Mouse (Mus musculus) thymus, postnatal 0 days (tissue): ENCODE data around the gene Robo3. TPM values are rescaled to one million over a fixed set of nuclear protein-coding genes. Genes with fewer than 3 reads are reported as not detected.
A peak's percentile ranks its signal among the peaks of the same experiment; 100 is the strongest.

Experiments
- DNase-seq: peaks from one replicate; pipeline ENCODE4 v3.0.0-alpha.2; 2015; ENCODE audit warnings: low spot score
- polyA plus RNA-seq: library from polyadenylated mRNA; unstranded; fragments of >200 nt; fragmentation: Nextera tagmentation; extraction: Ambion mirVana; gene quantifications from 2 replicates; pipeline ENCODE4 v1.2.1, GENCODE M21; 2015

Gene Robo3
- 0.14 and 0.23 TPM in 2 replicates for polyA plus RNA-seq

DNA sequence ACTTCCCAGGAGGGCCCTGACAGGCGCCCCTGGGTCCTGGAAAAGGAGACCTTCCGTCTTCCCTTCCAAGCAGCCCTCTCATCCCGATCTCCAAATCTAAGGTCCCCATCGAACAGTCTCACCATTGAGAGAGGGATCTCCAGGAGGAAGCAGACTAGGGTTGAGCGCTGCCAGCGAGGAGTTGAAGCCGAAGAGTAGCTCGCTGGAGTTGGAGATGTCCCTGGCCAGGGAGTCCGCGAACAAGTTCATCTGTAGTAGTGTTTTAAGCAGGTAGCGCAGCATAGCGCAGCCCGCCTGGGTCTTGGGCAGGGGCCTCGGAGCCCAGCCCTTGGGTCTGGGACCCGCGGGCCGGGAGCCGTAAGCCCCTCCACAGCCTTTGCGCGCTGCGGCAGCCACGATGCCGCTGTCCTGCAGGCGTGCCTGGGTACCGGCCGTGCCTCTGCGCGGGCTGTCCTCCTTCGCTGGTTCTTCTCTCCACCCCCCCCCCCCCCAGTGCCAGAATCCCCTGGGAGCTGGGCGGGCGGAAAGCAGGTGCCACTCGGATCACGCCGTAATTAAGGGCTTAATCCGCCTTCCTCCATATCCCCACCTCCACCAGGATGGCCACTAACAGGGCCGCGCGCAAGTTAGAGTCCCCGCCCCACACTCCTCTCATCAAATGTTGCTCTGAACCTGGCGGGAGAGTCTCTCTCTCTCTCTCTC, at the start of gene Robo3:
Gene Robo3, minus strand, starts transcription at position 527 of the 702 bp plus-strand sequence.
- DNase-seq: no peak

- no peak for DNase-seq
Observed at GRCm38 (mm10) chr9:37474923-37475322, 41.9 kb upstream of the Robo3 start.

DNA sequence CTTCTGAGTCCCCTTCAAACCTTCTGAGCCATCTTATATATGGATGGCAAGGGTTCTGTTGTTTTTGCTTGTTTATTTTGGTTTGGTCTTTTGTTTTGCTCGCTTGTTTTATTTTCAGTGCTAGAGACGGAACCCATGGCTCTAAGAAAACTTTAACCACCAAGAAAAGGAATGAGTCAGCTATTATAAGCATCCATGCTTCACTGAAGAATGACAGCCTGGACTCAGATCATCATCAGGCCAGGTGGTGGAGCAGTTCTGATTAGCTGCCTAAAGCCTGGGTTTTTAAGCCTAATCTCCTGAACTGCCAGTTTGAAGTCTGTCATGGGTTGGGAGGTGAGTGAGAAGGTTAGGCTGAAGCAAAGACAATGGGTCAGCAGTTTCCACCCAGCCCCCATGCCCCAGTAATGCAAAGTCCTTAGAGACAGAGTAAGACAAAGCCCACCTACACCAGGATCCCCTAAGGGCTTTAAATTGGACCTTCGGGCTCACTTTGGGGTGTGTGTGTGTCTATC, 40.6 kb upstream of the Robo3 start:
- DNase-seq: no peak

- peak; percentile 53 for DNase-seq
Observed at GRCm38 (mm10) chr9:37462764-37463163, 29.7 kb upstream of the Robo3 start.

- no peak for DNase-seq
Observed at GRCm38 (mm10) chr9:37461571-37461970, 28.5 kb upstream of the Robo3 start.

DNA sequence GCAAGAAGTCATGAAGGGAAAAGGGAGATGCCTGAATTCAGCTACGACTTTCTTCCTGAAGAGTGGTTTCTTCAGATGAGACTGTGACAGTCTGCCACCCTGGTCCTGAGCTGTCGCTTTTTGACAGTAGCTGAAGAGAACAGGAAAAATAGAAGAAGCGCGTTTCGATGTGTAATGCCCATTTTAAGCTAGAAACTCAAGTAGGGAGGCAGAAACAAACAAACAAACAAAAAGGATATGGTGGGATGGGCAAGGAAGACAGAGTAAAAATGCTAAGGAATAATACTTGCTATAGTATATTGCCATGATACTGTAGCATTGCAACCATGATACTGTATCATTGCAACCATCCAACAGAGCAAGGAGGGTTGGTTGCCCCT, 27.9 kb upstream of the Robo3 start:
- no peak for DNase-seq

DNA sequence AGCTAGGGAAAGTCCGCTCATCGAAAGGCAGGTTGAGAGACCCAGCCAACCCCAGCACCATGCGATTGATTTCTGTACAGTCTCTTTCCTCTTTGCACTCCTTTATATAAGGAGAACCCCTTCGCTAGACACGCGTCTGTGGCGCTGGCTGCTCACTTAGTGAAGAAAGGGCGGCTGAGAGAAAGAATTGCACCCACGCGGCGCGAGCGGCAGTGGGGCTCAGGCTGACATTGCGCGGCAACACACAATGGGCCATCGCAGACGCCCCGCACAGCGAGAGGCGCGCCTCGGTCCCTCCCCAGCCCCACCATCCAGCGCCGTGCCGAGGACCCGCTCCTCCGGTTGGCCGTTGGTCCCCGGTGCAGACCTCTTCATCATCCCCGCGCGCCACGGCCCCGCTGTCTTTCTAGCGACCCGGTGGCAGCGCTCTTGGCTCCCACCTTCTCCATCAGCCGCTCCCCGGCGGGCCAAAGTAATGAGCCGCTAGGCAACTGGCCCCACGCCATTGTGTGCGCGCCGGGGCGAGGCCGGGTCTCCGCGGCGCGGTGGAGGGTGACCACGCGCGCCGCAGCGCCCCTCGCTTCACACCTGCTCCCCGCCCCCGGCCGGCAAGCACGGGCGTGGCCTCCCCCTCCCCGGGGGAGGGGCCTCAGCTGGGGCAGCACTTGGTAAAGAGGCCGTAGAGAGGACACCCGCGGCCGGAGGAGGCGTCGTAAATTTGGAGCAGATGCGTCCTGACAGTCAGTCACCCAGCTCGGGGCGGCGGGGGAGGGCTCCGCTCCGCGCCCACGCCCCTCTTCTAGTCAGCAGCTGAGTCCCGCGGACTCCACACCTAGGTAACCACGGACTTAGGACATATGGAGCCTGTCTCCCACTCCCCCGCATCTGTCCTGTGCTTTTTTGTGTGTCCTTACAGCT, 27.3 kb upstream of the Robo3 start:
- no peak for DNase-seq

DNA sequence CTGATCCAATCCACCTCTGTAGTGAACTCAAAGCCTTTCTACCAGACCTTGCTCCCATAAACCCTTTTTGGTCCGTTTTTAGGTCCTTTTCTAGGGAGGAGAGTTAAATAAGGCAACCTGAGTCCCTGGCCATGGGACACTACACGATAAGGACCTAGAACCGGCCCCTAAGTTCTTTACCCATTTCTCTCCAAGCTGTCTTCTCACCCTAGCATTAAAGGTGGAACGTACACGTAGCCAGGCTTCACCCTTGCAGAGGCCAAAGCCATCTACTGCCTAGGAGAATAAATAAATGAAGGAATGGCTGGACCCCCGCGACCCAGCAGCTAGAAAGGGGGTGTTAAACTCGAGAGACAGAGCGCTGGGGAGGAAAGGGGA, 26.6 kb upstream of the Robo3 start:
- no peak for DNase-seq

DNA sequence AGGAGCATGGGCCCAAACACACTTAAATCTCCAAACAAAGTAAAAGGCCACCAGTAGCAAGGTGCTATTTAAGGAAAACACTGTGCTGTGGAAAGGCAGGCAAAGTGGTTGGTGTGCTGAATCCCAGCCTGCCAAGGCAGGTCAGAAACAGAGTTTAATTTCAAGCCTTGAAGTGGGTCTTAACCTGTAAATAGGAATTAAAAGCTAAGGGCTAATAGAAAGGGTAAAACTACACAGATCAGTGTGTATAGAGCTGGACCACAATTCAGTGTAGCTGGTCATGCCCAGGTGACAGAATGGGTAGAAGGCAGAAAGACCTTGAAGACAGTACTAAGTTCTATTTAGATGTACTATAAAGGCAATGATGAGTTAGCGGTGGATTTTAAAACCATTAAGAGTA, 24.1 kb upstream of the Robo3 start:
- no peak for DNase-seq

DNA sequence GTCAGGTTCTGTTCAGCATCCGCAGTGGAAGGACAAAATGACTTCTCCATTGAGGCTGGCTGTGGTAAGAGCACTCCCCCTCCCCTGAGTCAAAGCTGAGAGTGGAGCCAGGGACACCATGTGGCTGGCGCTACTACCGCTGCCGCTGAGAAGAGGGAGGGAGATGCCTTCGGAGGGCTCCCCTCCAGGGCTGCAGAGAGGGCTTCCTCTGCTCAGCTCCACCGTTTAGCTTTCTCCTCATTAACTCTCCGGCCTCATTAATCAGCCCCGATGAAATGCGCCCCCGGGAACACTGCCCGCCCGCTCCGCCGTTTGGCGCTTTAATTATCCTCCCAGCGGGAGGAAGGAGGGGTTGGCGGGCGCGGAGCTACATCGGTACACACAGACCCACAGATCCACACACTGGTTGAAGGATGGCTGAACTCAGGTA, 23.4 kb upstream of the Robo3 start:
- DNase-seq: no peak

DNA sequence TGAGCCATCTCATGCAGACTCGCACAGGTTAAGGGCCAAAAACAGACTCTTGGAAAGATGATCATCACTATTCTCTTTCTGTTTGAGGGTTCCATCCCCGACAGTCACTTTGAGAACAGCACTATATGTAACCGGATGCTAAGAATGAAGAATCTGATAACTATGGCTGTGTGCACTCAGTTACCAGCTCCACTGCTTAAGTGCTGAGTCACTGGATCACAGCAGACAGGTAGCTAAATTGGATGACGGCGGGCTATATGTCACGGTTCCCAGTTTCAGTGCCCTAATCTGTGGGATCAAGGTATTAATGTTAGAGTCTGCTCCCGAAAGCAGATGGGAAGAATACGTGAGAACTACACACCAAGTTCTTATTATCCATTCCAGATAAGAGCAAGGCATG, 22.8 kb upstream of the Robo3 start:
- no peak for DNase-seq

DNA sequence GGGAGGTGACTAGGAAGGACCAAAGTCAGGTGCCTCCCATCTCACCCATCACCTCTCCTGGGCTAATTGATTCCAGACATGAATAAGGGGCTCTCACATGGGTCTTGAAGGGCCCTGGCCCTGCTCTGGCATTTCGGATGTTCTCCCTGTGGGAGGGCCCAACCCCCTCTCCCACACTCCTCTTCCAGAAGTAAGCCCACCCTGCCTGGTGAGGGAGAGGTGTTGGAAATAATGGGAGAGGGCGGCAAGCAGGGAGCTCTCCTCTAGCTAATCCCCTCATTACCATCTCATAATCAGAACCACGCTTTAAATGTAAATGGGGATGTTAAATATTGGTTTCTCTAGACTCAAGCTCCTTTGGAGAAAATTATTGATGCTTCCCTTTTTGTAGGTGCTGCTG, 21.9 kb upstream of the Robo3 start:
- no peak for DNase-seq

DNA sequence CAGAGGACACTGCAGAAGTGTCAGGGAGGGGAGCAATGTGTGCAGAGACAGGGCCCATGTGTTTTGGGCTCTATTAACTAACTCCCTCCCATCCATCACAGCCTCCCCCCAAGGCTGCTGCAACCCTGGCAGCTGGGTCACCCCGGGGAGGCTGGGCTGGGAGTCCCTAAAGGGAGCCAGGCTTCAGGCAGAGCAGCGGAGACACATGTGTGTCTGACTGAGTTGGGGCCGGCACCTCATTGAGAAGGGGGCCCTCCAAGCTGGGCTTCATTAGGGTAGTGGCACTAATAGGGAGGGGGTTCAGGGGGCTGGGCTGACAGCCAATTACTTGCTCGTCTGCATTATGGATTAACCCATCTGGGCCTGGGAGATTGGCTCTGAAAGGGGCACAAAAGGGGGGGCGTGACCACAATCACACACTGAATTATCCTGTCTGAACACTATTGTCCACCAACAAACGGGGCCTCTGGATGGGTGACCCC, 21.0 kb upstream of the Robo3 start:
- no peak for DNase-seq

GRCm38 (mm10) chr9:37453328-37453727, 20.3 kb upstream of the Robo3 start:
- DNase-seq: no peak

- DNase-seq: no peak
Observed at GRCm38 (mm10) chr9:37452401-37452800, 19.4 kb upstream of the Robo3 start.

DNA sequence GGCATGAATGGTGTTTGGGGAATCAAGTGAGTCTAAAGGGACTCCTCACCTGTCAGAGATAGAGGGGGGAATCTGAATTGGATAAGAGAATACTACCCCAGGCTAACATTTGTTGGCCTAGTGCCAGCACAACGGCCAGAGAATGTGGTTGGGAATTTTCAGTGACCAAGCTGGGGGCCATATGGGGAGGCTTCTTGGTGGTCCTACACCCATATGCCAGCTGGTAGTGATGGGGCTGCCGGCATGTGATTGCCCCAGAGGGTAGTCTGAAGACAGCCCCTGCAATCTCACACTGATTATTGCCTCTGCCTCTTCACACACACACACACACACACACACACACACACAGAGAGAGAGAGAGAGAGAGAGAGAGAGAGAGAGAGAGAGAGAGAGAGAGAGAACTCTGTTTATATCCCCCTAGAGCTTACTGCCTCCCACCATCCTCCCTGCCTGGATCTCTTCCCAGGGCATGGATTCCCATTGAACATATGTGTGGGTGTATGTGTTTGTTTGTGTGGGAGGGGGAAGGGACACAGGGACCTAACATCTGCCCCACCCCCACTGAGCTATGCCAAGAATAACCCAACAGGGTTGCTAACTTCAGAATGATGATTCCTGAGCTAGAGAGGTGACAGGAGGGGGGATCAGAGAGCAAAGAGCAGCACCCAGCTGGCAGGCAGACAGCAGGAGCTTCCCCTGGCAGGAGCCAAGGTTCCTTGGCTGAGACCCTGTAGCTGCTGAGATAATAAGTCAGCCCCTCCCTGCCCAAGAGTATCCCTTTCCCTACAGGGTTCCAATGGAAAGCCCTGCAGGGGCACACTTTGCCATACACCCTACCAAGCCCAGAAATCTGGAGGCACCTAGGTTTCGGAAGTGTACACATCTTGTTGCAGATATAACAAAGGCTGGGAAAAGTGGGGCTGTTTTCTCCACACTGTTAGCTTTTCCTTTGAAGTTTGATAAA, 5.0 kb upstream of the Robo3 start:
- DNase-seq: no peak

- DNase-seq: no peak
Observed at GRCm38 (mm10) chr9:37435616-37436015, 2.6 kb upstream of the Robo3 start.

DNA sequence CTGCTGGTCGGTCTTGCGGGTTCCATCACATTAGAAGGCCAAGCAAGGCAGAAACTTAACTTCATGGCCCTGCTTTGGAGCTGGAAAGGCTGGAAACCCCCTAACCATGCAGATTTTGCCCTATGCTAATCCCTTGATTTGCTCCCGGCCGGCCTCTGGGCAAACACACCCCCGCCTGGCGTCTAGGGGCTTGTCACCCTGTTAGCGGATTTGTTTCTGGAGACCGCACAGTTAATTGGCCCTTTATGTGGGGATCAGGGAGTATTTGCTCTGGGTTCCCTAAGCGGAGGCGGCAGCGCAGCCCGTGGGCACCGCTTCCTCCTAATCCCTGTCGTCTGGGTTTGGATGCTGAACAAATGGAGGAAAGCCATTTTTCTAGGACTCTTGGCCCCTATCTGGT, 1.9 kb upstream of the Robo3 start:
- DNase-seq: no peak

DNA sequence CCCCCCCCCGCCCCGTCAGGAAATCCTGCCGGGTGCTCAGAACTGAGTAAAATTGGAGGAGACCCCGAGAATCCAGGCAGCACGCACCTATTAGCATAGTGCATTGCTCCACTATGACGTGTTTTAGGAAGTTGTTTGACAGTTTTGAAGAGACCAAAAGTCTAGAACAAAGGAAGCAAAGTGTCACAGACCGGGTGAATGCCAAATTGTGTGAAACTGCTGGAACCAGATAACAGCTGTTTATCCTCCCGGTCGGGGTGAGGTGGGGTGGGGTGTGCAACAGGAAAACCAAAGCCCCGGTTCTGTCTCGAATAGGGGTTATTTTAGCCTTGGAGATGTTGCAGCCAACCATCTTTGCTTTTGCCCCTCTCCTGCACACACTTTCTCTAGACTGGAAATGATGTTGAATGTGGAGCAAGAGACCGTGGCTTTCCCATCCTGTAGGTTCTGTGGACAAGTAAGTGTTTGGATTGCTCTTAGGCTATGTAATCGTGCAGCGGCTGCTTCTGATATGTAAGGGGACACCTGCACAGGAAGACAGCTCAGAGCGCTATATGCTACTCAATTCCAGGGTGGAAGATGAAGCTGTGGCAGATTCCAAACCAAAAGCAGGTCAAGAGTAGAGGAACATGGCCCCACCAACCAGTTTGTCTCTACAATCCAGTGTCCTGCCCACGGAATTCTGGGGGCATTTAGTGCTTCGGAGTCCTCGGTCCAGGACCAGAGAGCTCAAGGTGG, 946 bp upstream of the Robo3 start:
- DNase-seq: no peak

- DNase-seq: no peak
Observed at GRCm38 (mm10) chr9:37432026-37432666, 900 bp downstream of the Robo3 start.
